Mouse (Mus musculus): ENCODE data around the gene Tubb3.
"Not testable (repeated sequence)": the region's sequence is repeated elsewhere in the genome, so short reads cannot be mapped to it uniquely, and the experiment has no call there.

Gene Tubb3

GRCm38 (mm10) chr8:123414255-123414654, 3.0 kb downstream of the Tubb3 start:
- peak; percentile 32 for DNase-seq

- DNase-seq: not testable (repeated sequence)
These were observed 3.9 kb downstream of the Tubb3 start for GRCm38 (mm10) chr8:123414997-123415696.

GRCm38 (mm10) chr8:123415967-123416943, 5.0 kb downstream of the Tubb3 start:
- peak; percentile 83 for DNase-seq

GRCm38 (mm10) chr8:123416944-123417555, 5.8 kb downstream of the Tubb3 start:
- DNase-seq: no peak

- no peak for DNase-seq
These were observed 8.5 kb downstream of the Tubb3 start for GRCm38 (mm10) chr8:123419711-123420110.

GRCm38 (mm10) chr8:123420525-123421281, 9.5 kb downstream of the Tubb3 start:
- DNase-seq: no peak

- no peak for DNase-seq
These were observed 10.1 kb downstream of the Tubb3 start for GRCm38 (mm10) chr8:123421325-123421724.

- DNase-seq: peak; percentile 72
These were observed 11.0 kb downstream of the Tubb3 start for GRCm38 (mm10) chr8:123422056-123422780.

- DNase-seq: no peak
These were observed 11.5 kb downstream of the Tubb3 start for GRCm38 (mm10) chr8:123422781-123423159.

GRCm38 (mm10) chr8:123423441-123423840, 12.2 kb downstream of the Tubb3 start, which contains the start of gene Def8:
Def8 (plus strand) TSS chr8:123423527.
- no peak for DNase-seq

GRCm38 (mm10) chr8:123426511-123427509, 15.6 kb downstream of the Tubb3 start:
- no peak for DNase-seq

- no peak for DNase-seq
These were observed 16.5 kb downstream of the Tubb3 start for GRCm38 (mm10) chr8:123427639-123428275.

- no peak for DNase-seq
These were observed 17.2 kb downstream of the Tubb3 start for GRCm38 (mm10) chr8:123428343-123428893.

- no peak for DNase-seq
These were observed 17.9 kb downstream of the Tubb3 start for GRCm38 (mm10) chr8:123428939-123429721.

- not testable (repeated sequence) for DNase-seq
These were observed 18.4 kb downstream of the Tubb3 start for GRCm38 (mm10) chr8:123429722-123430013.

GRCm38 (mm10) chr8:123430936-123431335, 19.7 kb downstream of the Tubb3 start:
- not testable (repeated sequence) for DNase-seq

- DNase-seq: no peak
These were observed 20.6 kb downstream of the Tubb3 start for GRCm38 (mm10) chr8:123431616-123432365.

GRCm38 (mm10) chr8:123432381-123432780, 21.2 kb downstream of the Tubb3 start:
- no peak for DNase-seq

All from liver (tissue).